Mouse (Mus musculus): ENCODE results near the gene Tmem88b. TPM values are rescaled to one million over a fixed set of nuclear protein-coding genes. Genes with fewer than 3 reads are reported as not detected.

Gene Tmem88b
- polyA plus RNA-seq, 1 experiment from 2014 or later = 0.32 TPM

DNA sequence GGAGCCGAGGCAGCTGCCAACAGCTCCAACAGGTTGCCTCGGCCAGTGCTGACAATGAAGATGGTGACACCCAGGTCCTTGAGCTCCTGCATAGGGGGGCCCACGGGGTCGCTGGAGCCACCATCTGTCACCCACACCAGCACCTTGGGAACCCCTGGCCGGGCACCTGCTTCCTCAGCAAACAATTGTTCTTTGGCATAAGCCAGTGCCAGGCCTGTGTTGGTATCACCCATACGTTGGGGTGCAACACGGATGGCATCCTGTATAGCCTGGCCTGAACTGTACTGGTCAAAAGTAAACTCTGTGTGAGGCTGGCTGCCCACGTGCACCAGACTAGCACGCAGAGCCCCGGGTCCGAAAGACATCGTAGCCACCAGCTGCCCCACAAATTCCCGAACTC lies 12.9 kb downstream of the Tmem88b start:
- no peaks in the 10 kb centered on the region for H3K36me3 ChIP-seq
- H3K4me2 ChIP-seq = no peak overlapping the region
- H3K27me3 ChIP-seq (replicated peaks) = peaks cover 71% of the 10 kb centered on the region
- ATAC-seq = no peak
- peaks cover 43% of the 10 kb centered on the region for H3K4me1 ChIP-seq
- 69% methylated on average over 13 of the region's 13 CpGs for WGBS (ENCODE audit: insufficient replicate concordance)
- H3K9me3 ChIP-seq (replicated peaks) = no peaks in the 10 kb centered on the region
- no peak overlapping the region for H3K9ac ChIP-seq
- H3K27ac ChIP-seq = no peak overlapping the region
- no peak overlapping the region for H3K4me3 ChIP-seq

DNA sequence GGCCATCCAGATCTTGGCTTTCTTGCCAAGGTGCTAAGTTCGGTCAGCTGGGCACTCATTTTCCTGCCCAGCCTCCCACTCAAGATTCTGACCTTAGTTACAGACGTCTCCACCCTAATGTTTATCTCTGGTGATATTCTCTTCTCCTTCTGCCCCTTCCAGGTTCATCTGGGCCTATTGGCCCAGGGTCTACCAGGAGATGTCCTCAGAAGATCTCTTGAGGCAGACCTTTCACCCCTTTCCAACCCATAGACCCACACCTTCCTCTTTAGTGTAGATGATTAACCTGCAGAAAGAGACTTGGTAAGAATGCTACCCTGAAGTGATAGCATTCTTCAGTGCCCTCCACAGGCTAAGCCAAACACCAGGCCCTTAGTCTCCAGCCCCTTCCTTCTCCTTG lies 14.0 kb downstream of the Tmem88b start:
- no peak for ATAC-seq
- Histone ChIP-seq H3K4me3 (no peak overlapping the region), H3K9me3 (replicated peaks) (no peaks in the 10 kb centered on the region), H3K4me2 (no peak overlapping the region), H3K4me1 (peaks cover 34% of the 10 kb centered on the region), H3K27ac (no peak overlapping the region), H3K27me3 (replicated peaks) (peaks cover 63% of the 10 kb centered on the region), H3K36me3 (no peaks in the 10 kb centered on the region), H3K9ac (no peak overlapping the region)
- WGBS (ENCODE audit: insufficient replicate concordance) = 73% methylated on average over 2 of the region's 2 CpGs

DNA sequence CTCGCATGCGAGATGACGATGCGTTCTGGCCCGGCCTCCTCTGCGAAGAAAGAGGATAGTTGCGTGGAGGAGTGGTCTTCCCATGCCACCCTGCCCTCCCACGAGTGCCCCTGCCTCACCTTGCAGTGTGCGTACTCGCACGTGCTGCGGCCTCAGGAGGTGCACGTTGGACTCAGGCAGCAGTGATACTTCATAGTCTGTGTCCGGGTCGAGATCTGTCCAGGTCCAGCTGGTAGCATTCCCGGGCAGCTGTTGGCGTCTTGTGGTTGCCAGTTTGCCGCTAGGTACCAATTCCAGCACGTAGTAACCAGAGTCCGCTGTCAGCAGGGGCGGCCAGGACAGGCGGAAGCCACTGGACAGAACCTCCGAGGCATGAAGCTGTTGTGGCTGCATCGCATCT lies 15.0 kb downstream of the Tmem88b start:
- WGBS (ENCODE audit: insufficient replicate concordance) = 49% methylated on average over 24 of the region's 24 CpGs
- peak overlapping the region; percentile 94 for H3K4me2 ChIP-seq
- peaks cover 33% of the 10 kb centered on the region for H3K4me1 ChIP-seq
- H3K9me3 ChIP-seq (replicated peaks) = no peaks in the 10 kb centered on the region
- H3K27ac ChIP-seq = 0 out of 2 replicates have a peak overlapping the region, but pooled peaks have one; percentile 60
- H3K9ac ChIP-seq = peak overlapping the region; percentile 80
- H3K36me3 ChIP-seq = no peaks in the 10 kb centered on the region
- H3K27me3 ChIP-seq (replicated peaks) = peaks cover 53% of the 10 kb centered on the region
- no peak; the same call in 1 of the 2 replicates for ATAC-seq
- H3K4me3 ChIP-seq = peak overlapping the region; percentile 68

DNA sequence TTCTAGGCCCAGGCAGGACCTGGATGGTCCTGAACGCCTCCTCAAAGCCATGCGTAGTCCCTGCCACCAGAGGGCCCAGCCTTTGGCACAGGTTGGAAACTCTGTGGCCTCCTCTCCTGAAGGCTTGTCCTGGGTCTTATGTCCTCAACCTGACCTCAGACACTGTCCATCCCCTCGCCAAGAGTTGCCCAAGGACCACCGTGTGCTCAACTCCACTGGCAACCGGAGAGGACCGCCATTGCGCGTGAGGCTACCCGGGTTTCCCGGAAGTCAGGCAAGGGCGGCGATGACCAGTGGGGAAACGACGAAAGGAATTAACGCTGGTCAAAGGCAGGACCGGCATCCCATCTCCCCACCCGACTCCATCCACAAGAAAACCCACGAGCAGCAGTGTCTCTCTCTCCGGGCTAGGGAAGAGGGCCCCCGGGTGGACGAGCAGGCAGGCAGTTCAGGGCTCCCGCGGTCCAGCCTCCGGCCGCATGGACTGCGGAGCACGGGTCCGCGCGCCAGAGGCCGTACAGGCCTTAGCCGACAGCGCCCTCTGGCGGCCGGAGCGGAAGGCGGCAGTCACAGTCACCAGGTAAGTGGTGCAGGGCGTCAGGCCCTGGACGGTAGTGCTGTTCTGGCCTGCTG lies 15.7 kb downstream of the Tmem88b start:
- Histone ChIP-seq H3K4me3 (peak overlapping the region; percentile 68), H3K36me3 (no peaks in the 10 kb centered on the region), H3K27me3 (replicated peaks) (peaks cover 46% of the 10 kb centered on the region), H3K9me3 (replicated peaks) (no peaks in the 10 kb centered on the region), H3K9ac (peak overlapping the region; percentile 80), H3K4me1 (peaks cover 28% of the 10 kb centered on the region), H3K4me2 (peak overlapping the region; percentile 94), H3K27ac (peak overlapping the region; percentile 60)
- peak; percentile 87 for ATAC-seq
- 0% methylated on average over 39 of the region's 39 CpGs for WGBS (ENCODE audit: insufficient replicate concordance)

DNA sequence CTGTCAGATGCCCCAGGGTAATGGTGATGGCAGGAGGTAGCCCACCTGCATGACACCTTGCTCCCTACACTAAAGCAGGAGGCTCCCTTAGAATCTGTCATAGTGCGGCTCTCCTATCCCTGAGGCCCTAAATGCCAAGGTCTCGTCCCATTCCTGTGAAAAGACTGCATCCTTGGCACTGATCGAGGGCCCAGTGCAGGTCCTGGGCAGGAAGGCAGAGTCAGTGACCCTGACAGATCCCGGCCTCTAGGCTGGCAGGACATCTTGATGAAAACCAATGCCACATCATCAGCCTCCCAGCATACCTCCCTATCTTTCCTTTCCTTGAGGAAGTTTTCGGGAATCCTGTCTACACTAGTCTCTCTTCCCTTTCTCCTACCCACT lies 16.2 kb downstream of the Tmem88b start:
- peaks cover 41% of the 10 kb centered on the region for H3K27me3 ChIP-seq (replicated peaks)
- H3K9ac ChIP-seq = peak overlapping the region; percentile 80
- 0 out of 2 replicates have a peak overlapping the region, but pooled peaks have one; percentile 60 for H3K27ac ChIP-seq
- H3K36me3 ChIP-seq = no peaks in the 10 kb centered on the region
- no peaks in the 10 kb centered on the region for H3K9me3 ChIP-seq (replicated peaks)
- 59% methylated on average over 5 of the region's 5 CpGs for WGBS (ENCODE audit: insufficient replicate concordance)
- peak overlapping the region; percentile 94 for H3K4me2 ChIP-seq
- peak overlapping the region; percentile 68 for H3K4me3 ChIP-seq
- peaks cover 23% of the 10 kb centered on the region for H3K4me1 ChIP-seq
- no peak for ATAC-seq

DNA sequence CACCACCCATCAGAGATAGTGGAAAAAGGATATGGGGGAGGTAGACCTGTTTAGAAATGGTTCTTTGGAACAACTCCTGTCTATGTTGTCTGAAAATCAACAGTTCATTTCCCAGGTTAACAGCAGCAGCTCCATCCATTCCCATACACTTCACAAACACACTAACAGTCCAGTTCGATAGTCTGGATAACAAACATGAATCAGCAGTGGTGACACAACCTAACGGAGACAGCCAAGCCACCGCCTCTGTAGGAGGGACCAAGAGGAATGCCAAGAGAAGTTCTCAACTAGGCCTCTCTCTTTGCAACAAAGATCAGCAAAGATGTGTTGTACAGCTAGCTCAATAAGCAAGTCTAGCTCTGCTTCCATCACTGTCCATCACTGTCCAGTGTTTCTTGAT lies 23.3 kb downstream of the Tmem88b start:
- Histone ChIP-seq H3K4me2 (peak overlapping the region; percentile 95; the same call in 1 of the 2 replicates), H3K27me3 (replicated peaks) (no peaks in the 10 kb centered on the region), H3K4me3 (no peak overlapping the region), H3K9ac (peak overlapping the region; percentile 85; the same call in 1 of the 2 replicates), H3K9me3 (replicated peaks) (no peaks in the 10 kb centered on the region), H3K36me3 (peaks cover 18% of the 10 kb centered on the region), H3K4me1 (peaks cover 37% of the 10 kb centered on the region), H3K27ac (no peak overlapping the region)
- no peak for ATAC-seq
- 63% methylated on average over 3 of the region's 3 CpGs for WGBS (ENCODE audit: insufficient replicate concordance)

DNA sequence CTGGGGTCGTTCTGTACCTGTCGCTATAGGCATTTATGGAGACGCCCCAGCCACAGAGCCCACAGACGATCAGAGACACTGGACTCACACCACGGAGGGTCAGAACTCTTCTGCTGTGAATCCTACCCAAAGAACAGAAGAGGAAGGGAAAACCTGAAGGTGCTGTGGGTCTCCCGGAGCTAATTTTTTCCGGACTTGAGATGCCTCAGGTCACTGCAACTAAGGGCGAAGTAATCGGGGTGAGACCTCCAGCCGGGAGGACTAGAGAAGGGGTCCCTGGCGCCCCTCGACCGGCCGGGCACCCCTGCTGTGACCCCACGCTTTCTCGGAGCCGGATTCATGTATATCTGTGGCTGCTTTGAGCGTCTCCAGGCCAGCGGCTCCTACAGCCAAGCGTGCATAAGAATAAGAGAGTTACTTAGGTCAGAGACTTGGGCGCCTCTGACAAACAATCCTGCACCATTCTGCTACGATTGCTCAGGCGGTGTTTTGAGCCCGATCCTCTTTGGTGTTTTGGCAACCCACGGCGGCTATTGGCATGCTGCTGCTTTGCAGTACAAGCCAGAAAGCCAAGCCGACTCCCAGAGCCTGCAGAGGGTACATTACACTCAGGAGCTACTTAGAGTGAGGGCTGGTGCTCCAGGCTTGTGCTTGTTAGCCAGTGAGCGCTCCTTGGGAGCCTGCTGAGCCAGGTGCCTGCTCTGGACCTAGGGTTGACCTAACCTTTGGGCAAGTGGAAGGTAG lies 24.1 kb downstream of the Tmem88b start:
- Histone ChIP-seq H3K27me3 (replicated peaks) (no peaks in the 10 kb centered on the region), H3K36me3 (peaks cover 26% of the 10 kb centered on the region), H3K4me3 (peak overlapping the region; percentile 80), H3K9me3 (replicated peaks) (no peaks in the 10 kb centered on the region), H3K4me2 (peak overlapping the region; percentile 95), H3K9ac (peak overlapping the region; percentile 85), H3K27ac (peak overlapping the region; percentile 76), H3K4me1 (peaks cover 37% of the 10 kb centered on the region)
- 2% methylated on average over 28 of the region's 28 CpGs for WGBS (ENCODE audit: insufficient replicate concordance)
- no peak; the same call in 1 of the 2 replicates for ATAC-seq

DNA sequence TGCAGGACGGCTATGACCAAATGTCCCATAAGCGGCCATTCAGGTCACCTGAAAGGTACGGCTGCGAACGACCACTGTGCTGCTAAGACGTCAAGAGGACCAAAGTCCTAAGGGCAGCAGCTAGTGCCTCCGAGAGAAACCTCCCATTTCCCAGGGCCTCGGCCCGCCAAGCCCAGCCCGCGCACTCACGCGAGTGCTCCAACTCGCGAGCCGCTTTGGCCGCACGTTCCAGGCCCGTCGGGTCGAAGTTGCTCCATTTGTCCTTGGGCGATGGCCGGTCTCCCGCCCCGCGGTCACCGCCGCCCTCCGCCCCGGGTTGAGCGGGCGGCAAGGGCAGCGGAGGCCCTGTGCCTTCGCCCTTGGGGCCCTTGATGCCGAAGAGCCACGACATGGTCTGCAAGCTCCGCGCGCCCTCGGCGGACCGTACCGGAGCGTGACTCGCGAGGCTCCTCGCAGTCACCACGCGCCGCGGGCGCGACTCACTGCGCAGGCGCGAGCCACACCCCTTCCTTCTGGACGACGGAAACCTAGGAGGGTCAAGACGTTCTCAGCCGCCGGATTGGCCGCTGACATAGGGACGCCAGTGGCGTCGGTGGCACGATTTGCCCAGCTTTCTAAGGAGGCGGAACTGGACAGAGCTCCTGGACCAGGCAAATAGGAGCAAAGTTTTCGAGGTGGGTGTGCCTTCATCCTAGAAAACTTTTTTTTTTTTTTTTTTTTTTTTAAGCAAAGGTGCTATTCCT lies 24.9 kb downstream of the Tmem88b start, which contains the start of gene Atad3a:
Gene Atad3a (minus strand): TSS at position 481 of the 743 bp plus-strand sequence.
- Histone ChIP-seq H3K4me1 (peaks cover 37% of the 10 kb centered on the region), H3K36me3 (peaks cover 34% of the 10 kb centered on the region), H3K9me3 (replicated peaks) (no peaks in the 10 kb centered on the region), H3K4me2 (peak within 1 kb of the TSS; percentile 95), H3K4me3 (peak within 1 kb of the TSS; percentile 80), H3K27ac (peak within 1 kb of the TSS; percentile 76), H3K9ac (peak within 1 kb of the TSS; percentile 85), H3K27me3 (replicated peaks) (no peaks in the 10 kb centered on the region)
- ATAC-seq = peak; percentile 96
- under 1% methylated on average over 68 of the region's 68 CpGs for WGBS (ENCODE audit: insufficient replicate concordance)

DNA sequence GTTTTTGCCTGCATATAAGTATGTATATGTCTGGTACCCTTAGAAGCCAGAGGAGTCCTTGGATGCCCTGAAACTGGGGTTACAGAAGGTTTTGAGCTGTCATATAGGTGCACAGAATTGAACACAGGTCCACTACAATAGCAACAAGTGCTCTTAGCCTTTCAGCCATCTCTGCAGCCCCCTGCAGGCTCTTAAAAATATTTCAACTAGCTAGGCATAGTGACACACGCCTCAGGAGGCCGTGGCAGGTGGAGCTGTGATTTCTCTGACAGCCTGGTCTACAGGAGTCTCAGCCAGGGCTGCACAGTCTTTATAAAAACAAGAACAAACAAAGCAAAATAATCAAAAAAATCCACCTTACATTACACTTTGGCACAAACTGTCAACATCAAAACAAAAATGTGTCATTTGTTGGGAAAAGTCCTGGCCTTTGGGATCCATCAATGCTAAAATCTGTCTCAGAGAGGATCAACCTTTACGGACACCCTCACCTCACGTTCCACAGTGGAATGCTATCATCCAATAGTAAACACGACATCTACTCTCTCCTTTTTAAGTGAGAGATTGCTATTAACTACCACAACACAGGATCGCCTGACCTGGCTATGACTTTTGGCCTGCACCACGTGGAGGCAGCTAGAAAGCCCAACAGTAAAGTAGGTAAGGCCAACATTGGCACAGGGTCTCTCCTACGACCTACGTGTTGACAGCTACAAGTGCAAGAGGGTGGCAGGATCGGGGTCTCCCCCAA lies 25.6 kb downstream of the Tmem88b start:
- Histone ChIP-seq H3K27ac (peak overlapping the region; percentile 76), H3K4me1 (peaks cover 37% of the 10 kb centered on the region), H3K9me3 (replicated peaks) (no peaks in the 10 kb centered on the region), H3K27me3 (replicated peaks) (no peaks in the 10 kb centered on the region), H3K4me2 (peak overlapping the region; percentile 95), H3K36me3 (peaks cover 41% of the 10 kb centered on the region), H3K9ac (peak overlapping the region; percentile 85), H3K4me3 (peak overlapping the region; percentile 80)
- WGBS (ENCODE audit: insufficient replicate concordance) = 1% methylated on average over 10 of the region's 10 CpGs
- peak; percentile 8; the same call in 1 of the 2 replicates for ATAC-seq

DNA sequence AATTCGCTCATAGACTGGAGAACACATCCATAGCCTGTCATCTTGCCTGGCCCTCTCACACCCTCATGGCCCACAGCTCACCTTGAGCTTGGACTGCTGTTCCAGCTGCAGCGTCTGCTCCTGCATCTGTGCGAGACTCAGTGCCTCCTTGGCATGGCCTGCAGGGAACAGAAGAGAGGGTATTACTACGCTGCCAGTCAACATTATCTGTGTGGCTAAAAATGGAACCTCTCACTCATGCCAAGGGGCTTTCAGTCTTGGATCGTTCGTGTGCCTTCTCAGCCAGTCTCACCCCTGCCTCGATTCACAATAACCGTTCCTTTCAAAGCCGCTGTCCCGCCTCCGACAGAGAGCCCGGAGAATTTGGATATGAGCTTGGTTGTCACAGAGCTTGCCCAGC lies 28.7 kb downstream of the Tmem88b start:
- no peak overlapping the region for H3K9ac ChIP-seq
- H3K27ac ChIP-seq = no peak overlapping the region
- no peak overlapping the region for H3K4me3 ChIP-seq
- H3K4me1 ChIP-seq = peaks cover 30% of the 10 kb centered on the region
- H3K9me3 ChIP-seq (replicated peaks) = no peaks in the 10 kb centered on the region
- no peak overlapping the region for H3K4me2 ChIP-seq
- 87% methylated on average over 12 of the region's 12 CpGs for WGBS (ENCODE audit: insufficient replicate concordance)
- no peaks in the 10 kb centered on the region for H3K27me3 ChIP-seq (replicated peaks)
- peaks cover 71% of the 10 kb centered on the region for H3K36me3 ChIP-seq
- ATAC-seq = no peak

Measured in liver, embryonic 12.5 days (tissue).